Mouse (Mus musculus) liver, adult 2 months (tissue): ENCODE measurements around the gene Rapsn. TPM values are rescaled to one million over a fixed set of nuclear protein-coding genes. Genes with fewer than 3 reads are reported as not detected.

Experiments
- DNase-seq: peaks from one replicate; pipeline ENCODE4 v3.0.0-alpha.2; 2011; ENCODE audit warnings: low read depth, low spot score; ENCODE audit errors: extremely low read depth
- H3K27ac ChIP-seq: fragments of 200-500 bp; replicated peaks from 2 replicates; pipeline ENCODE4 v1.5.1; 2012; ENCODE audit warnings: low read depth, mild to moderate bottlenecking, control low read depth, inconsistent platforms, low read length; ENCODE audit not compliant: insufficient read depth
- H3K27me3 ChIP-seq: fragments of 200-500 bp; 2 replicates; pipeline ENCODE4 v1.6.1; 2012; ENCODE audit warnings: mild to moderate bottlenecking, moderate library complexity, low read length, inconsistent platforms; ENCODE audit not compliant: control insufficient read depth, insufficient read depth
- H3K36me3 ChIP-seq: fragments of 200-500 bp; 2 replicates; pipeline ENCODE4 v1.6.1; 2012; ENCODE audit warnings: low read length, inconsistent platforms; ENCODE audit not compliant: control insufficient read depth, insufficient read depth
- H3K4me1 ChIP-seq: fragments of 200-500 bp; 2 replicates; pipeline ENCODE4 v1.6.1; 2011; ENCODE audit warnings: low read length; ENCODE audit not compliant: control insufficient read depth, insufficient read depth
- H3K4me3 ChIP-seq: fragments of 200-500 bp; 2 replicates; pipeline ENCODE4 v1.5.1; 2011; ENCODE audit warnings: low read depth, mild to moderate bottlenecking, control low read depth, low read length, moderate library complexity; ENCODE audit not compliant: insufficient read depth
- H3K79me2 ChIP-seq: fragments of 200-500 bp; 2 replicates; pipeline ENCODE4 v1.6.1; 2012; ENCODE audit warnings: inconsistent platforms, mild to moderate bottlenecking, low read length, moderate library complexity; ENCODE audit not compliant: control insufficient read depth, insufficient read depth
- H3K9ac ChIP-seq: fragments of 200-500 bp; 2 replicates; pipeline ENCODE4 v1.6.1; 2012; ENCODE audit warnings: low read depth, mild to moderate bottlenecking, control low read depth, inconsistent platforms, low read length
- CTCF ChIP-seq: fragments of 200-500 bp; IDR thresholded peaks from 2 replicates; pipeline ENCODE4 v1.5.1; 2011; ENCODE audit warnings: low read depth, low read length, control low read depth
- POLR2A ChIP-seq: fragments of 200-500 bp; IDR thresholded peaks from 2 replicates; pipeline ENCODE4 v1.6.1; 2011; ENCODE audit warnings: low read length, control low read depth; ENCODE audit not compliant: insufficient read depth; ENCODE audit errors: extremely low read depth
- WGBS: fragments of 180-500 bp; shearing (Covaris S2); methylation state at CpG from one replicate; pipeline ENCODE4 v1.1.7; 2018; 5-methylcytosine and 5-hydroxymethylcytosine counted together
- polyA plus RNA-seq: library from polyadenylated mRNA; depleted of rRNA; stranded (reverse); fragments of >200 nt; gene quantifications from 2 replicates; pipeline ENCODE4 v1.2.3, GENCODE M21; 2012
- total RNA-seq: library from RNA; depleted of rRNA; stranded (reverse); fragments of >200 nt; gene quantifications from 2 replicates; pipeline ENCODE4 v1.2.3, GENCODE M21; 2014

Gene Rapsn
- total and polyA plus RNA-seq, 2 experiments: 0.09 TPM; not detected in 1

DNA sequence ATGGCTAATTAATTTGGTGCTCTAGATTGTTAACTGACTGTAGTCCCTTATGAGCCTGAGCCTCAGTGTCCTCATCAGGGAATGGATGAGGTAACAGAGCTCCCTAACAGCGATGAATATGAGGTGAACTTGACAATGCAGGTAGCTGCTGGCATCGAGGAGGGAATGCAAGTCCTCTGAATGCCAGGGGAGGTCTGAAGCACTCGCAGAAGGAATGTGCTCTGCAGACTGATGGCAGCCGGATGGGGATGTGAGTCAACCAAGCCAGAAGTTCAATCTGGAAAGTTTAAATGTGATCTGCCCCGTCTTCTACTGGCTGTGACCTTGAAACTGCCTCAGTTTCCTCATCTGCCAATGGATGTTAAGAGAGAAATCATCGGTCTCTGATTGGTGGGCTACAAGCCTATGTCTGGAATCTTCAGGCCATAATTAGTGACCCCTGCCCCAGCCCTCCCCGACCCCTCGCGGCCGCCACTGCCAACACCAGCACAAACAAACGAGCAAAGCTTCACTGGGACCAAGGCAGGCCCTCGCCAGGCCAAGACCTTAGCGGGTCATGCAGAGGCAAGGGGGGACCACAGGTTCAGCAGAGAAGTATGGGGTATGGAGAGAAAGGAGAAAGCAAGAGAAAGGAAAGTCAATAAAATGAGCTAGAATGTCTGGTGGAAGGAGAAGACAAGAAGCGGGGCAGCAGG, 34.0 kb downstream of the Rapsn start:
- no peaks in the 10 kb centered on the region for H3K36me3 ChIP-seq
- peak overlapping the region; percentile 96 for H3K4me3 ChIP-seq
- WGBS: 13% methylated on average over 14 of the region's 14 CpGs
- no peaks in the 10 kb centered on the region for H3K27me3 ChIP-seq
- H3K4me1 ChIP-seq: peaks cover 8% of the 10 kb centered on the region; the same call in 1 of the 2 replicates
- peak overlapping the region; percentile 2 for H3K27ac ChIP-seq
- no peak for DNase-seq
- TF ChIP-seq CTCF: no peak
- TF ChIP-seq POLR2A: no peak
- no peaks in the 10 kb centered on the region for H3K79me2 ChIP-seq
- peak overlapping the region; percentile 95 for H3K9ac ChIP-seq

DNA sequence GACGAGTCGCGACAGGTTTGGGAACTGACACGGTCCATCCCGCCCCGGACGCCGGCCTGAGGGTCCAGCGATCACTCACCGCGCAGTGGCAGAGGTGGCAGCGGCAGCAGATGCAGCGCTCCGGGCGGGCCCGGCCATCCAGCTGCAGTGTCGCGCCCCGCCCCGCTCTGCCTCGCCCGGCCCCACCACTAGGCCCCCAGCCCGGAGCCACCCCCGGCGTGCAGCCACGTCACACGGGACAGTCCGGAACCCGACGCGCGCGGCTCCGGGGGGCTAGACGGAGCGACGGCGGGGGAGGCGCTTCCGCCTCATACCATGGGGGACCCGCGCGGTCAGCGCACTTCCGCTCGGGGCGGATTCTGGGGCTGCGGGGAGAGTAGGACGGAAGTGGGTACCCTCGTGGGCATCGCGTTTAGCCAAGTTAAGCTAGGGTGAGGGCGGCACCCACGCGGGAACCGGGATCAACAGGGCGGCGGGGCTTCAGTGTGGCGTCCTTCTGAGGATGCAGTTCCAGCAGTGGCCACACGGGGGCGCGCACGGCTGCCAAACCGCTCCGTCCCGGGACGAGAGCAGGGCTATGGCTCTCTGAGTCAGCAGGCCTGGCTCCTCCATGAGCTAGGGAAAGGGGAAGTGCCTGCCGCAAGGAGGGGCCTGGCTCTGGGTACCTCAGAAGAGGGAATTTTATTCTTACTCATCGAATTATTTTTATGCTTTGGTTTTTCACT, 34.8 kb downstream of the Rapsn start, which contains the start of gene Slc39a13:
TSS of gene Slc39a13 (minus strand) at position 342 of the 725 bp plus-strand sequence.
- Histone ChIP-seq H3K4me3 (peak within 1 kb of the TSS; percentile 96), H3K79me2 (no peaks in the 10 kb centered on the region), H3K27me3 (no peaks in the 10 kb centered on the region), H3K27ac (peak within 1 kb of the TSS; percentile 52), H3K4me1 (peaks cover 8% of the 10 kb centered on the region; the same call in 1 of the 2 replicates), H3K36me3 (no peaks in the 10 kb centered on the region), H3K9ac (peak within 1 kb of the TSS; percentile 95)
- DNase-seq: peak; percentile 62
- under 1% methylated on average over 64 of the region's 69 CpGs for whole genome bisulfite sequencing
- TF ChIP-seq POLR2A: peak; percentile 9; the same call in 1 of the 2 replicates
- TF ChIP-seq CTCF: peak; percentile 93

DNA sequence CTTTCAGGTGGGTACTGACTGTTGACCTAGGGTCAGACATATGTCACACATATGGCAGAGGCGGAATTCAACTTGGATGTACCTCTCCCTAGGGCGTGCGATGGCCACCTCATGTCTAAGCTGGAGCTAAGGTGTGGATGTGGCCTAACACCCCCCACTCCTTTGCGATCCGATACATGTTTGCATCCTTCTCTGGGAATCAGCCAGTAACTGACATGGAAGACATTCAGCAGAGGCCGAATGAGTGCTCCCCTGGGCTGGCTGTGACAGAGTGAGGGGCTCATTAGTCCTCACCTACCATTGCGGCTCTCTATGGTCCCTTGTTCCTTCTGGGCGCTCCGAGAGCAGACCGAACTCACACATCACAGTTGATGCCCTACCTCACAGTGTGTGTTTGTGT, 35.6 kb downstream of the Rapsn start:
- DNase-seq: no peak
- no peaks in the 10 kb centered on the region for H3K27me3 ChIP-seq
- TF ChIP-seq CTCF: no peak
- no peak for TF ChIP-seq POLR2A
- peaks cover 8% of the 10 kb centered on the region; the same call in 1 of the 2 replicates for H3K4me1 ChIP-seq
- H3K9ac ChIP-seq: no peak overlapping the region
- no peaks in the 10 kb centered on the region for H3K36me3 ChIP-seq
- no peak overlapping the region for H3K4me3 ChIP-seq
- H3K27ac ChIP-seq: no peak overlapping the region
- 83% methylated on average over 10 of the region's 10 CpGs for WGBS
- no peaks in the 10 kb centered on the region for H3K79me2 ChIP-seq

DNA sequence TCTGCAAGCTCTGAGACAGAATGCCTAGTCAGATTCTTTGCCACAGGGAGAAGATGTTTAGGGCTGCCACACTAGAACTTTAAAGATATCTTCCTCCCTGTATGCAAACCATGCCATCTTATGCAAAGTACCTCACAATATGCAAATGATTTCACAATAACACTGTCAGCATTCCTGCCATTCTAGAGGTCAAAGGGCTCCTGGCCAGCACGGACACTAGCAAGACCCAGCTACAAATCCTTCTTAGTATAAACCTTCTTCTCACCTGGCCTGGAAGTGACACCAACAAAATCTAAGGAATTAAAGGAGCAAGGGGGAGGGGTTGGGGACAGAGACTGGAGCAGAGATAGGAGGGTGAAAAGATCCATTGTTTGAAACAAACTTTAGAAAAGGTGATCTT, 36.7 kb downstream of the Rapsn start:
- Histone ChIP-seq H3K27me3 (no peaks in the 10 kb centered on the region), H3K36me3 (no peaks in the 10 kb centered on the region), H3K4me1 (peaks cover 8% of the 10 kb centered on the region; the same call in 1 of the 2 replicates), H3K27ac (no peak overlapping the region), H3K9ac (no peak overlapping the region), H3K4me3 (no peak overlapping the region), H3K79me2 (no peaks in the 10 kb centered on the region)
- TF ChIP-seq POLR2A (no peak), CTCF (no peak)
- DNase-seq: peak; percentile 68
- WGBS: 9% methylated on average over 1 of the region's 1 CpGs

DNA sequence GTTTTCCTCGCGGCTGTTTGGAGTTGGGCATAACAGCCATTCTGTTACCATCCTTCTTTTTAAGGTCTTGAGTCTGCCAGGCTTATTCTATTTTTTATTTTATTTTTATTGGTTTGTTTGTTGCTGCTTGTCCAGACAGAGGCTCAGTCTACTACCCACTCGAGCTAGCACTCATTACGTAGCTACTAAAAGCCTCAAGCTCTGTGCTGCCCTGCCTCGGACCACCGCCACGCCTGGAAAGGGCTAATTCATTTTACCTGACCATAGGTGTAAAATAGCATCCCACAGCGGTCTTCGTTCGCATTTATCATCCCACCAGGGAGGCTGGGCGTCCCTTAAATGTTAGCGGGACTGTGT, 42.5 kb downstream of the Rapsn start:
- H3K27ac ChIP-seq: no peak overlapping the region
- DNase-seq: no peak
- no peak overlapping the region for H3K4me3 ChIP-seq
- no peak for TF ChIP-seq CTCF
- no peak for TF ChIP-seq POLR2A
- H3K27me3 ChIP-seq: peaks cover 2% of the 10 kb centered on the region; the same call in 1 of the 2 replicates
- no peaks in the 10 kb centered on the region; the same call in 1 of the 2 replicates for H3K4me1 ChIP-seq
- H3K9ac ChIP-seq: no peak overlapping the region
- no peaks in the 10 kb centered on the region for H3K79me2 ChIP-seq
- WGBS: 50% methylated on average over 12 of the region's 12 CpGs
- no peaks in the 10 kb centered on the region for H3K36me3 ChIP-seq
